Mouse (Mus musculus): ENCODE measurements around the gene Spred2. TPM values are rescaled to one million over a fixed set of nuclear protein-coding genes. Genes with fewer than 3 reads are reported as not detected.

Gene Spred2
- total RNA-seq, 2 experiments from 2014 or later = 63.9 to 68.4 TPM

GRCm38 (mm10) chr11:19922208-19922607 lies 2.0 kb upstream of the Spred2 start:
- DNase-seq (ENCODE audit: extremely low spot score in 1 of 2, low spot score in 2 of 2) = no peak
- intact Hi-C loops (cut with DNase I) = loop anchor here (5.0 kb wide), 3 partner anchors 90 to 150 kb away; no protein-coding TSS in a partner anchor

GRCm38 (mm10) chr11:19924757-19925148 lies 578 bp downstream of the Spred2 start:
- DNase-seq (ENCODE audit: extremely low spot score in 1 of 2, low spot score in 2 of 2) = peak; percentile 47 to 69

GRCm38 (mm10) chr11:19925149-19925975 lies 1.2 kb downstream of the Spred2 start:
- intact Hi-C loops (cut with DNase I) = loop anchor here (5.0 kb wide), 1 partner anchor 47 kb away; no protein-coding TSS in a partner anchor
- DNase-seq (ENCODE audit: extremely low spot score in 1 of 2, low spot score in 2 of 2) = peak; percentile 52 to 82

More at GRCm38 (mm10) chr11:19924757-19925148, 578 bp downstream of the Spred2 start:
- intact Hi-C loops (cut with DNase I) = loop anchor here (5.0 kb wide), 4 partner anchors 48 to 148 kb away; no protein-coding TSS in a partner anchor

- intact Hi-C loops (cut with DNase I) = loop anchor here (5.0 kb wide), 1 partner anchor 46 kb away; no protein-coding TSS in a partner anchor
- DNase-seq (ENCODE audit: extremely low spot score in 1 of 2, low spot score in 2 of 2) = peak; percentile 49 to 65
Observed at GRCm38 (mm10) chr11:19925976-19926842, 2.0 kb downstream of the Spred2 start.

GRCm38 (mm10) chr11:19926843-19927120 lies 2.6 kb downstream of the Spred2 start:
- intact Hi-C loops (cut with DNase I) = loop anchor here (5.0 kb wide), 1 partner anchor 46 kb away; no protein-coding TSS in a partner anchor

GRCm38 (mm10) chr11:19928633-19929032 lies 4.5 kb downstream of the Spred2 start:
- DNase-seq (ENCODE audit: extremely low spot score in 1 of 2, low spot score in 2 of 2) = no peak
- intact Hi-C loops (cut with DNase I) = loop anchor here (5.0 kb wide), 1 partner anchor 44 kb away; no protein-coding TSS in a partner anchor

More at GRCm38 (mm10) chr11:19926843-19927120, 2.6 kb downstream of the Spred2 start:
- no peak for DNase-seq (ENCODE audit: extremely low spot score in 1 of 2, low spot score in 2 of 2)

- DNase-seq (ENCODE audit: extremely low spot score in 1 of 2, low spot score in 2 of 2) = no peak
- intact Hi-C loops (cut with DNase I) = loop anchor here (5.0 kb wide), 1 partner anchor 43 kb away; no protein-coding TSS in a partner anchor
Observed at GRCm38 (mm10) chr11:19929087-19929865, 5.1 kb downstream of the Spred2 start.

GRCm38 (mm10) chr11:19931569-19932230 lies 7.5 kb downstream of the Spred2 start:
- intact Hi-C loops (cut with DNase I) = no loop called here

GRCm38 (mm10) chr11:19932983-19933511 lies 8.9 kb downstream of the Spred2 start:
- no peak for DNase-seq (ENCODE audit: extremely low spot score in 1 of 2, low spot score in 2 of 2)
- intact Hi-C loops (cut with DNase I) = no loop called here

More at GRCm38 (mm10) chr11:19931569-19932230, 7.5 kb downstream of the Spred2 start:
- DNase-seq (ENCODE audit: extremely low spot score in 1 of 2, low spot score in 2 of 2) = no peak

- DNase-seq (ENCODE audit: extremely low spot score in 1 of 2, low spot score in 2 of 2) = no peak
- intact Hi-C loops (cut with DNase I) = no loop called here
Observed at GRCm38 (mm10) chr11:19935524-19936354, 11.6 kb downstream of the Spred2 start.

- intact Hi-C loops (cut with DNase I) = no loop called here
- DNase-seq (ENCODE audit: extremely low spot score in 1 of 2, low spot score in 2 of 2) = no peak
Observed at GRCm38 (mm10) chr11:19938456-19939004, 14.4 kb downstream of the Spred2 start.

GRCm38 (mm10) chr11:19939305-19939730 lies 15.1 kb downstream of the Spred2 start:
- DNase-seq (ENCODE audit: extremely low spot score in 1 of 2, low spot score in 2 of 2) = no peak
- intact Hi-C loops (cut with DNase I) = no loop called here

- no peak for DNase-seq (ENCODE audit: extremely low spot score in 1 of 2, low spot score in 2 of 2)
- intact Hi-C loops (cut with DNase I) = no loop called here
Observed at GRCm38 (mm10) chr11:19939831-19940230, 15.7 kb downstream of the Spred2 start.

GRCm38 (mm10) chr11:19941156-19941777 lies 17.1 kb downstream of the Spred2 start:
- no peak for DNase-seq (ENCODE audit: extremely low spot score in 1 of 2, low spot score in 2 of 2)
- intact Hi-C loops (cut with DNase I) = no loop called here

GRCm38 (mm10) chr11:19941978-19942377 lies 17.8 kb downstream of the Spred2 start:
- no peak for DNase-seq (ENCODE audit: extremely low spot score in 1 of 2, low spot score in 2 of 2)
- intact Hi-C loops (cut with DNase I) = no loop called here

GRCm38 (mm10) chr11:19943753-19944152 lies 19.6 kb downstream of the Spred2 start:
- DNase-seq (ENCODE audit: extremely low spot score in 1 of 2, low spot score in 2 of 2) = no peak
- intact Hi-C loops (cut with DNase I) = no loop called here

All from left cerebral cortex, postnatal 10 days (tissue).